Mouse (Mus musculus): ENCODE data around the gene Abcc6. TPM values are rescaled to one million over a fixed set of nuclear protein-coding genes. Genes with fewer than 3 reads are reported as not detected.

Gene Abcc6
- total and polyA plus RNA-seq, 3 experiments: 0.14 TPM; not detected in 2

DNA sequence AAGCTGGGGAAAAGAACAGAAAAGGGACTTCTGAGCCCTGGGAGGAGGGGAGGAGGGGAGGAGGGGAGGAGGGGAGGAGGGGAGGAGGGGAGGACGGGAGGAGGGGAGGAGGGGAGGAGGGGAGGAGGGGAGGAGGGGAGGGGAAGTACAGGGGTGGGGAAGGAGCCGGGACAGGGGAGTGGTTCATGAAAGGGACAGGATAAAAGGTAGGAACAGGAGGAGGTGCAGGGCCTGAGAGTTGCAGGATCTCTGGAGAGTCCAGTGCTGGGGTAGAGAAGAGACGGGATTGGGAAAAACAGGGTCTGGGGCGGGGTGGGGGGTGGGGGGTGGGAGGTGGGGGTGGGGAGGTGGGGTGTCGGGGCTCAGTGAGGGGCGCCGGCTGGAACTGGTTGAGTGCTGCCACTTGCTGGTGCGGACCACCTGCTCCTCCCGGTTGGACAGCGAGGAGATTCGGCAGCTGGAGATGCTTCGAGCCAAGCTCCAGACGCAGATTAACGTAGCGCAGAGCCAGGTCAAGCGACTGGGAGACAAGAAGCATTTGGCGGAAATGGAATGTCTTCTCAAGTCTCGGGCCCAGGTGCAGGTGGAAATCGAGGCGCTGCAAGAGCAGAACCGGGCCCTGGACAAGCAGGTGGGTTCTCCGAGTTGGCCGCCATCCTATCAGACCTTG, 101.3 kb downstream of the Abcc6 start:
- Histone ChIP-seq H3K27ac (no peak overlapping the region), H3K36me3 (ENCODE audit: control insufficient read depth, insufficient read depth, low read length) (no peaks in the 10 kb centered on the region), H3K4me1 (ENCODE audit: control insufficient read depth, insufficient read depth, low read length) (no peaks in the 10 kb centered on the region; the same call in 1 of the 2 replicates), H3K79me2 (replicated peaks; ENCODE audit: control insufficient read depth, insufficient read depth, low read length) (no peaks in the 10 kb centered on the region), H3K27me3 (ENCODE audit: control insufficient read depth, insufficient read depth, low read length) (no peaks in the 10 kb centered on the region), H3K9ac (ENCODE audit: low read depth, low read length) (no peak overlapping the region), H3K4me3 (no peak overlapping the region)
- 27% methylated on average over 20 of the region's 23 CpGs for WGBS
- no peak for DNase-seq
- TF ChIP-seq POLR2A (IDR thresholded peaks at IDR 0.05; ENCODE audit: insufficient read depth, low read depth, low read length): no peak
- no peak for TF ChIP-seq EP300 (IDR thresholded peaks at IDR 0.05; ENCODE audit: insufficient read depth, low read depth, low read length)
- TF ChIP-seq CTCF (IDR thresholded peaks at IDR 0.05): no peak
- intact Hi-C loops (cut with DNase I): no loop called here

DNA sequence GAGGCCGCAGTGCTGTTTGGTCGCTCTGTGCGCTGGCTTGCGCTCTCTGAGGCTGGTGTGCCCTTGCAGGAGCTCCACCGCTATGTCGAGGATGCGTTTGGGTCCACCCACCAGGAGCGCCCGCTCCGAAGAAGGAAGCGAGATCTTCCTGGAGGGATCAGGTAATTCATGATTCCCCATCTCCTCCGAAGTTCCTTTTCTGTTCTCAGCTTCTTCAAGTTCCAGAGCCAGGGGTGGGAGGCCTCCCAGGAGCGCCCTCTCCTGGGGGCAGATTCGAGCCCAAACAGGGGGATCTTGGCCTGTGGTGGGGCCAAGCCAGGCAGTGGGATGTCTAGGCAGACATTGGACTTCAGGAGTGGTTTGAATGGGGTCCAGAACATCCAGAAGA, 105.7 kb downstream of the Abcc6 start:
- intact Hi-C loops (cut with DNase I): loop anchor here (5.0 kb wide), 1 partner anchor 207 kb away; the partner anchor contains the start of genes Rpl18 and Sphk2
- WGBS: 11% methylated on average over 14 of the region's 14 CpGs
- H3K79me2 ChIP-seq (replicated peaks; ENCODE audit: control insufficient read depth, insufficient read depth, low read length): no peaks in the 10 kb centered on the region
- H3K27ac ChIP-seq: peak overlapping the region; percentile 94
- H3K9ac ChIP-seq (ENCODE audit: low read depth, low read length): peak overlapping the region; percentile 43
- peaks cover 10% of the 10 kb centered on the region for H3K4me1 ChIP-seq (ENCODE audit: control insufficient read depth, insufficient read depth, low read length)
- DNase-seq: peak in 1 of 2 experiments; percentile 45
- TF ChIP-seq EP300 (IDR thresholded peaks at IDR 0.05; ENCODE audit: insufficient read depth, low read depth, low read length): no peak
- no peak for TF ChIP-seq POLR2A (IDR thresholded peaks at IDR 0.05; ENCODE audit: insufficient read depth, low read depth, low read length)
- TF ChIP-seq CTCF (IDR thresholded peaks at IDR 0.05): peak; percentile 47
- H3K36me3 ChIP-seq (ENCODE audit: control insufficient read depth, insufficient read depth, low read length): no peaks in the 10 kb centered on the region
- no peaks in the 10 kb centered on the region for H3K27me3 ChIP-seq (ENCODE audit: control insufficient read depth, insufficient read depth, low read length)
- H3K4me3 ChIP-seq: peak overlapping the region; percentile 50

DNA sequence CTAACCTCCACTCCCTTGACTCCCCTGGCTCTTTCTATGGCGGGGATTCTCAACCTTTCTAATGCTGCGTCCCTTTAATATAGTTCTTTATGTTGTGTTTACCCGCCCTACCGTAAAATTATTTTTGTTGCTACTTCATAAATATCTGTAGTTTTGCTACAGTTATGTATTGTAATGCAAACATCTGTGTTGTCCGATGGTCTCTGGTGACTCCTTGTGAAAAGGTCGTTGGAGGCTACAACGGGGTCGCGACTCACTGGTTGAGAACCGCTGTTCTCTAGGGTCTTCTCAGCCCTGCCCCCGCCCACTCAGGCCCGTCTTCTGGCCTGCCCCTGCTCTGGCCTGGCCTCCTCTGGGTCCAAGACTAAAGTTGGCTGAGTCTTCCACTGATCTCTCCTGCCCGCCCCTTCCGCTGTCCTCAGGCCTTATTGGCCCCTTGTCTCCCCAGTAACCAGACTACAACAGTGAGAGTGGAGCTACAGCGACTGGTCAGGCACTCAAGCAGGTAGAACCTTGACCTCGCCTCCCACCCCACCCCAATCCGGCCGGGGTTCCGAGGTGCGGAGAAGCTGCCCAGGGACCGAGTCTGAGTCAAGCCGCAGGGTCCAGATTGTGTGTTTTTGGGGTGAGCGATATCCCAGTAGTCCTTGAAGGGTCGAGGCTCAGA, 106.2 kb downstream of the Abcc6 start, which contains the start of gene Ccdc114:
Gene Ccdc114, plus strand, starts transcription at position 311 of the 667 bp plus-strand sequence.
- Histone ChIP-seq H3K4me3 (peak within 1 kb of the TSS; percentile 50), H3K27me3 (ENCODE audit: control insufficient read depth, insufficient read depth, low read length) (no peaks in the 10 kb centered on the region), H3K27ac (peak within 1 kb of the TSS; percentile 94), H3K4me1 (ENCODE audit: control insufficient read depth, insufficient read depth, low read length) (peaks cover 11% of the 10 kb centered on the region), H3K9ac (ENCODE audit: low read depth, low read length) (peak within 1 kb of the TSS; percentile 81), H3K79me2 (replicated peaks; ENCODE audit: control insufficient read depth, insufficient read depth, low read length) (no peaks in the 10 kb centered on the region), H3K36me3 (ENCODE audit: control insufficient read depth, insufficient read depth, low read length) (no peaks in the 10 kb centered on the region)
- intact Hi-C loops (cut with DNase I): loop anchor here (1.0 to 5.0 kb wide), 3 partner anchors 27 to 207 kb away; partner anchors contain the start of genes Kdelr1, Rpl18 and Sphk2
- peak; percentile 85 to 90 for DNase-seq
- WGBS: 4% methylated on average over 24 of the region's 24 CpGs
- TF ChIP-seq POLR2A (IDR thresholded peaks at IDR 0.05; ENCODE audit: insufficient read depth, low read depth, low read length) (peak; percentile 88), EP300 (IDR thresholded peaks at IDR 0.05; ENCODE audit: insufficient read depth, low read depth, low read length) (no peak), CTCF (IDR thresholded peaks at IDR 0.05) (no peak)

DNA sequence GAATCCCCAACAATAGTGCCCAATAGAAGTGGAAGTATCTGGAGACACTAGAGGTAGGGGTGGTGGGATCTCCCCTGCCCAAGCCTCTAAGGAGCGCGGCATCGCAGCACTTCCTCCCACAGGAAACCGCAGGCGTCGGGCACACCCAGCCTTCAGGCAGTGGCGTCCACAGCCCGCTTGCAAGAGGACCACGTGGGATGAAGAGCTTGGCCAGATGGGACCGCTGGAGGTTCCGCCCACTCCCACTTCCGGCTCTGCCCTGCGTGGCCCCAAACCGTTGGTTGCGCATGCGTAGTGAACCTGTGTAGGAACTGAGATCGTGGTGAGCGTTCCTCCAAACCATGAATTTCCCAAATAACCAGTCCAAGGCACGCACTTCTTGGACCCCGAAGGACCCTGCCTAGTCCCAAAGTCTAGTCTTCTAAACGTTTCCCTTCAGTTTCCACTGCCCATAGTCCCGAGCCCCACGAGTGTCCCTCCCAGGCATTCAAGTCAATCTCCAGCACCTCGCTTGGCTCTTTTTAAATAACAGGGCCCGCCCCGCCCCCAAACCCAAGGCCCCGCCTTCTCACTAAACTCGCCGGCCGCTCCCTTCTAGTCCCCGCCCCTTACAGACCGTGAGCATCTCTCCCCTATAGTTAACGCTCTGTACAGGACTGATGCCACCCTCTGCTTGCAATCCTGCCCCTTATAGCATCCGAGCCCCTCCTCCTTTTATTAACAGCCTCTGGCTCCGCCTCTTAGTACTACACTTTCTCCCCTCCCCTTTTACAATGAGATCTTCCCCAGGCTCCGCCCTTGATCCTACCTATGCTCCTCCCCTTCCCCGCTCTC, 107.0 kb downstream of the Abcc6 start:
- H3K9ac ChIP-seq (ENCODE audit: low read depth, low read length): peak overlapping the region; percentile 71

DNA sequence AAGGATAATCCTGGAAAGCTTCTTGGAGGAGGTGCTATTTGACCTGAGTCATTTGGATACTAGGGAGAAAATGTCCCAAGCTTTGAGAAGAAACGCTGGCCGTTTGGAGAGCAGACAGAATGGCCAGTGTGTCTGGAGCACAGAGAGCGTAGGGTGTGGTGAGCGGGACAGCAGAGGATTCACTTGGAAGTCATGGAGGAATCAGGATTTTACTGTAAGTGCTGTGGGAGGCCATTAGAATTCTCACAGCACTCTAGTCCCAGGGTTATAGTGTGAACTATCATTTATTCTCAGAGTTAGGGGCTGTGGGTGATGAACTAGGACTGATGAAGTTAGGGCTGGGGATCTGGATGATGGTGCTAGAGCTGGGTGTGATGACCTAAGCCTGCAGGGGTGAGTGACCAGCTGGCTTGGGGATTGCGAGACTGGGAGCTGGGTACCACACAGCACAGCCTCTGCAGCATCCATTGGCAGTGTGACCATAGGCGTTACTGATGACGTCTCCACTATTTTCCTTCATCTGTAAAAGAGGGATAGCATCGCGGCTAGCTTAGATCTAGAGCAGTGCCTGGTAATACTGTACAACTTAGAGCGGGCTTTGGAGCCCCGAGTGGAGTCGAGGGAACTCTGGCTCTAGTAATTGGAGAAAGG, 108.0 kb downstream of the Abcc6 start:
- H3K4me1 ChIP-seq (ENCODE audit: control insufficient read depth, insufficient read depth, low read length): peaks cover 14% of the 10 kb centered on the region
- 64% methylated on average over 12 of the region's 12 CpGs for WGBS
- H3K27ac ChIP-seq: peak overlapping the region; percentile 94
- peak; percentile 21 to 33 for DNase-seq
- peak overlapping the region; percentile 28; the same call in 1 of the 2 replicates for H3K9ac ChIP-seq (ENCODE audit: low read depth, low read length)
- no peaks in the 10 kb centered on the region for H3K79me2 ChIP-seq (replicated peaks; ENCODE audit: control insufficient read depth, insufficient read depth, low read length)
- TF ChIP-seq POLR2A (IDR thresholded peaks at IDR 0.05; ENCODE audit: insufficient read depth, low read depth, low read length): no peak
- TF ChIP-seq EP300 (IDR thresholded peaks at IDR 0.05; ENCODE audit: insufficient read depth, low read depth, low read length): no peak
- TF ChIP-seq CTCF (IDR thresholded peaks at IDR 0.05): no peak
- H3K36me3 ChIP-seq (ENCODE audit: control insufficient read depth, insufficient read depth, low read length): no peaks in the 10 kb centered on the region
- no peaks in the 10 kb centered on the region for H3K27me3 ChIP-seq (ENCODE audit: control insufficient read depth, insufficient read depth, low read length)
- intact Hi-C loops (cut with DNase I): loop anchor here (2.0 to 5.0 kb wide), 2 partner anchors 49 to 205 kb away; partner anchors contain the start of genes Kdelr1, Rpl18 and Sphk2
- H3K4me3 ChIP-seq: no peak overlapping the region

More for the DNA sequence above, 107.0 kb downstream of the Abcc6 start:
- under 1% methylated on average over 37 of the region's 37 CpGs for WGBS
- Histone ChIP-seq H3K36me3 (ENCODE audit: control insufficient read depth, insufficient read depth, low read length) (no peaks in the 10 kb centered on the region), H3K27ac (peak overlapping the region; percentile 94), H3K79me2 (replicated peaks; ENCODE audit: control insufficient read depth, insufficient read depth, low read length) (no peaks in the 10 kb centered on the region), H3K27me3 (ENCODE audit: control insufficient read depth, insufficient read depth, low read length) (no peaks in the 10 kb centered on the region), H3K4me1 (ENCODE audit: control insufficient read depth, insufficient read depth, low read length) (peaks cover 11% of the 10 kb centered on the region), H3K4me3 (peak overlapping the region; percentile 50)
- peak; percentile 87 for TF ChIP-seq EP300 (IDR thresholded peaks at IDR 0.05; ENCODE audit: insufficient read depth, low read depth, low read length)
- no peak for TF ChIP-seq CTCF (IDR thresholded peaks at IDR 0.05)
- peak; percentile 81 for TF ChIP-seq POLR2A (IDR thresholded peaks at IDR 0.05; ENCODE audit: insufficient read depth, low read depth, low read length)
- peak; percentile 94 to 97 for DNase-seq
- intact Hi-C loops (cut with DNase I): loop anchor here (1.0 to 5.0 kb wide), 3 partner anchors 26 to 206 kb away; partner anchors contain the start of genes Kdelr1, Rpl18 and Sphk2
